Mouse (Mus musculus) CH12.LX (cell line): ENCODE data around the gene Sephs2. TPM values are rescaled to one million over a fixed set of nuclear protein-coding genes. Genes with fewer than 3 reads are reported as not detected.
A peak's percentile ranks its signal among the peaks of the same experiment; 100 is the strongest.

Experiments
- DNase-seq: peaks from one replicate; pipeline ENCODE4 v3.0.0-alpha.2; 2013; ENCODE audit errors: extremely low read depth
- H3K27ac ChIP-seq: 2 replicates; pipeline ENCODE4 v1.5.1; 2012; ENCODE audit warnings: low read depth, mild to moderate bottlenecking, control low read depth, moderate library complexity; ENCODE audit not compliant: insufficient read depth
- H3K27me3 ChIP-seq: replicated peaks from 2 replicates; pipeline ENCODE3; 2012; ENCODE audit warnings: inconsistent platforms
- H3K36me3 ChIP-seq, 2 experiments: replicated peaks in 1 of 2; 2 replicates each; pipeline versions ENCODE3 to v1.6.1; 2012; ENCODE audit warnings: inconsistent platforms in 1 of 2, low read length in 1 of 2, mild to moderate bottlenecking in 1 of 2, mixed read lengths in 1 of 2, moderate library complexity in 1 of 2; ENCODE audit not compliant: control insufficient read depth in 1 of 2, insufficient read depth in 1 of 2
- H3K4me1 ChIP-seq, 2 experiments: 2 replicates each; pipeline ENCODE4 v1.6.1; 2012; ENCODE audit warnings: inconsistent platforms in 1 of 2, moderate library complexity in 1 of 2; ENCODE audit not compliant: insufficient read depth in 2 of 2, control insufficient read depth in 1 of 2
- H3K4me2 ChIP-seq: 2 replicates; pipeline ENCODE4 v1.6.1; 2012; ENCODE audit warnings: low read depth, mild to moderate bottlenecking, control low read depth; ENCODE audit not compliant: poor library complexity, insufficient read depth, severe bottlenecking
- H3K4me3 ChIP-seq, 3 experiments: fragments of 150-350 bp in 1 of 3; sonication (generic) in 1 of 3; replicated peaks in 1 of 3; 2 replicates each; pipeline versions ENCODE3 to v1.5.1; 2011 to 2012; ENCODE audit warnings: low read depth in 2 of 3, low read length in 2 of 3, mild to moderate bottlenecking in 2 of 3, moderate library complexity in 2 of 3, control low read depth in 1 of 3, improper control_type of control experiment in 1 of 3, inconsistent platforms in 1 of 3, mixed read lengths in 1 of 3; ENCODE audit not compliant: poor library complexity in 1 of 3
- H3K79me2 ChIP-seq: replicated peaks from 2 replicates; pipeline ENCODE4 v1.6.1; 2012; ENCODE audit warnings: mild to moderate bottlenecking, moderate library complexity; ENCODE audit not compliant: control insufficient read depth, poor library complexity, insufficient read depth, severe bottlenecking; ENCODE audit errors: extremely low read depth
- H3K9ac ChIP-seq: 2 replicates; pipeline ENCODE4 v1.6.1; 2012; ENCODE audit warnings: low read depth, mild to moderate bottlenecking, control low read depth, moderate library complexity; ENCODE audit not compliant: insufficient read depth
- H3K9me3 ChIP-seq: replicated peaks from 2 replicates; pipeline ENCODE3; 2012; ENCODE audit warnings: low read length, inconsistent platforms, mixed read lengths
- CHD2 ChIP-seq: IDR thresholded peaks from 2 replicates; pipeline ENCODE4 v1.6.1; 2011; ENCODE audit warnings: low read length, improper control_type of control experiment
- CTCF ChIP-seq, 2 experiments: IDR thresholded peaks in 1 of 2; conservative IDR thresholded peaks in 1 of 2; 2 replicates each; pipeline ENCODE4 v1.5.1; 2011 to 2012; ENCODE audit warnings: low read depth in 2 of 2, low read length in 2 of 2, improper control_type of control experiment in 1 of 2, inconsistent platforms in 1 of 2, mild to moderate bottlenecking in 1 of 2, moderate library complexity in 1 of 2
- GABPA ChIP-seq: IDR thresholded peaks from 2 replicates; pipeline ENCODE4 v1.6.1; 2012; ENCODE audit warnings: low read depth, low read length, improper control_type of control experiment, inconsistent platforms; ENCODE audit not compliant: insufficient replicate concordance
- HCFC1 ChIP-seq: IDR thresholded peaks from 2 replicates; pipeline ENCODE4 v1.6.1; 2012; ENCODE audit warnings: low read depth, mild to moderate bottlenecking, inconsistent platforms, low read length, improper control_type of control experiment
- JUND ChIP-seq: conservative IDR thresholded peaks from 2 replicates; pipeline ENCODE4 v1.6.1; 2011; ENCODE audit warnings: low read depth, low read length, improper control_type of control experiment
- MEF2A ChIP-seq: IDR thresholded peaks from 2 replicates; pipeline ENCODE4 v1.6.1; 2014; ENCODE audit warnings: low read depth, mild to moderate bottlenecking, inconsistent platforms, low read length, improper control_type of control experiment, borderline replicate concordance
- MYC ChIP-seq: IDR thresholded peaks from 2 replicates; pipeline ENCODE4 v1.6.1; 2011; ENCODE audit warnings: low read depth, mild to moderate bottlenecking, improper control_type of control experiment, low read length
- NRF1 ChIP-seq: IDR thresholded peaks from 2 replicates; pipeline ENCODE4 v1.6.1; 2014; ENCODE audit warnings: low read depth, mild to moderate bottlenecking, inconsistent platforms, low read length, improper control_type of control experiment, moderate library complexity
- POLR2A ChIP-seq: IDR thresholded peaks from 2 replicates; pipeline ENCODE4 v1.6.1; 2011; ENCODE audit warnings: low read depth, mild to moderate bottlenecking, improper control_type of control experiment, low read length
- POLR2AphosphoS2 ChIP-seq: IDR thresholded peaks from 2 replicates; pipeline ENCODE4 v1.6.1; 2011; ENCODE audit warnings: low read depth, low read length, improper control_type of control experiment
- RAD21 ChIP-seq: IDR thresholded peaks from 2 replicates; pipeline ENCODE4 v1.6.1; 2011; ENCODE audit warnings: low read depth, mild to moderate bottlenecking, low read length, improper control_type of control experiment, moderate library complexity
- RCOR1 ChIP-seq: conservative IDR thresholded peaks from 2 replicates; pipeline ENCODE4 v1.6.1; 2012; ENCODE audit warnings: low read depth, mild to moderate bottlenecking, inconsistent platforms, low read length, improper control_type of control experiment
- SMC3 ChIP-seq: IDR thresholded peaks from 2 replicates; pipeline ENCODE4 v1.6.1; 2011; ENCODE audit warnings: low read depth, low read length, improper control_type of control experiment
- ZKSCAN1 ChIP-seq: IDR thresholded peaks from 2 replicates; pipeline ENCODE4 v1.6.1; 2012; ENCODE audit warnings: low read depth, inconsistent platforms, low read length, improper control_type of control experiment, borderline replicate concordance
- ZMIZ1 ChIP-seq: IDR thresholded peaks from 2 replicates; pipeline ENCODE4 v1.6.1; 2012; ENCODE audit warnings: low read depth, mild to moderate bottlenecking, inconsistent platforms, low read length, improper control_type of control experiment
- dilution Hi-C: fragments of 300-500 bp; cut with MboI; formaldehyde crosslinking; loops from 2 replicates; pipeline ENCODE4 v1.14.3; 2020; ENCODE audit warnings: low sequenced_read_pairs; ENCODE audit not compliant: extremely low pct_unique_long_range_greater_than_20kb, extremely low pct_ligation_motif_present
- in situ Hi-C: fragments of 300-500 bp; cut with MboI; formaldehyde crosslinking; loops from 3 replicates; pipeline ENCODE4 v1.14.3; 2019; ENCODE audit warnings: low sequenced_read_pairs, low pct_ligation_motif_present, low pct_unique_long_range_greater_than_20kb, mixed read lengths
- polyA plus RNA-seq: library from polyadenylated mRNA; unstranded; fragments of >175 nt; gene quantifications from 2 replicates; pipeline ENCODE4 v1.2.1, GENCODE M21; 2012; ENCODE audit warnings: low read depth; ENCODE audit not compliant: insufficient read length
- total RNA-seq, 2 experiments: library from RNA; depleted of rRNA; stranded (reverse); fragments of 300-350 nt in 1 of 2; fragments of >200 nt in 1 of 2; gene quantifications; 2 replicates each; pipeline ENCODE4 v1.2.3; 2012 to 2014

Gene Sephs2
- total and polyA plus RNA-seq, 3 experiments: 159 to 209 (median 203) TPM

DNA sequence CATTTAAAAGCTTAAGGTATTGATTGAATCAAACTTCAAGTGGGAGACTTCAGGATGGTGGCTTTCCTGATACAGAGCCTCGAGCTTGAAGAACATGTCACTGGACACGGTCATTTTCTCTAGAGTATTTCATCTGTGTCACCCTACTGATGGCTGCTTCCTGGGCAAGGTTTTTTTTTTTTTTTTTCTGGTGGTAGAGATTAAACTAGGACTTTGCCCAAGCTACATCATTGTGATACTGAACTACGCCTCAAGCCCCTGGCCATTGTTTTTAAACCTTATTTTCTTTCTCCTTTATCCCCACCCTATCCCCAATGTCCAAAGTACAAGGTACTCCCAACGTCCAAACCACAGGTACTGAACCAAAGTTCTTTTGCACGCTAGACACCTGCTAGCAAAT is 3.2 kb downstream of the Sephs2 start (continued):
- TF ChIP-seq SMC3: no peak
- TF ChIP-seq, all 38 proteins: peak for 0

DNA sequence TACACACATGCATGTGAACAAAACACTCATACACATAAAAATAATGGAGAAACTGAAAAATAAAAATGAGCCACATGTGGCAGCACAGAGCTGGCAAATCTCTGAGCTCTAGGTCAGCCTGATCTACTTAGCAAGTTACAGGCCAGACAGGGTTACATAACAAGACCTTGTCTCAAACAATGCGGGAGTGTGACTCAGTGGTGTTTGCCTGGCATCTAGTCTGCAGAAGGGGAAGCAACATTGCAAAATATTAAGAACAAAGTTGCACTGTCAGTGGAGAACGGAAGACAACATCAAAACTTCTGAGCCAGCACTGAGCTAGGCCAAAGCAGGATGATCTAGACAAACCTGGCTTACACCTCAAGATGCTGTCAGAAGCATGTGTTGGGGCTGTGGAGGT is 3.6 kb downstream of the Sephs2 start:
- Histone ChIP-seq H3K36me3 (peaks cover 17 to 44% of the 10 kb centered on the region in 2 experiments), H3K4me3 (no peak overlapping the region), H3K27me3 (no peaks in the 10 kb centered on the region), H3K4me2 (peak overlapping the region; percentile 98; the same call in 1 of the 2 replicates), H3K9me3 (peaks cover 13% of the 10 kb centered on the region), H3K79me2 (peaks cover 33% of the 10 kb centered on the region), H3K27ac (no peak overlapping the region), H3K9ac (no peak overlapping the region)
- no peak for DNase-seq
- in situ Hi-C loops (no loop called here), dilution Hi-C loops (no loop called here)
- TF ChIP-seq HCFC1 (no peak), CTCF (conservative IDR thresholded peaks at IDR 0.05 in 1 of 2, IDR thresholded peaks at IDR 0.05 in 1 of 2; ENCODE audit: low read depth in 2 of 2, low read length in 2 of 2) (no peak), POLR2A (peak; percentile 10; the same call in 1 of the 2 replicates)
- TF ChIP-seq, all 38 proteins: peak for 1
- H3K4me1 ChIP-seq: peaks cover 0 to 26% of the 10 kb centered on the region in 2 experiments; a peak in 2 of 4 replicates

DNA sequence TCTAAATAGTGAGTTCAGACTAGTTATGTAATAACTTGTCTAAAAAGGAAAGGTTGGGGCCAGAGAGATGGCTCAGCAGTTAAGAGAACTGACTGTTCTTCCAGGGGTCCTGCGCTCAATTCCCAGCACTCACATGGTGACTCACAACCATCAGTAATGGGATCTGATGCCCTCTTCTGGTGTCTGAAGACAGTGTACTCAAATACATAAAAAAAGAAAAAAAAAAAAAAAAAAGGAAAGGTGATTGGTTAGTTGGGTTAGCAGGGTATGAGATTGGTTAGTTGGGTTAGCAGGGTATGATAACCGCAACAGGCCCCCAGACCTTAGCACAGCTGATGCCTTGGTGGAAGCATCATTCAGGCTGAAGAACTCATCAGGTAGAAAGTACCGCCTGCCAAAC is 10.3 kb downstream of the Sephs2 start:
- no peaks in the 10 kb centered on the region for H3K27me3 ChIP-seq
- in situ Hi-C loops (loop anchor here (10.0 kb wide), 1 partner anchor 71 kb away; no protein-coding TSS in a partner anchor), dilution Hi-C loops (no loop called here)
- no peak overlapping the region for H3K9ac ChIP-seq
- H3K4me1 ChIP-seq: peaks cover 7 to 17% of the 10 kb centered on the region in 2 experiments; a peak in 3 of 4 replicates
- H3K27ac ChIP-seq: no peak overlapping the region
- peaks cover 5% of the 10 kb centered on the region for H3K9me3 ChIP-seq
- H3K4me2 ChIP-seq: no peak overlapping the region
- TF ChIP-seq CTCF (conservative IDR thresholded peaks at IDR 0.05 in 1 of 2, IDR thresholded peaks at IDR 0.05 in 1 of 2; ENCODE audit: low read depth in 2 of 2, low read length in 2 of 2) (no peak), GABPA (no peak), ZKSCAN1 (no peak), MYC (no peak), NRF1 (no peak), RCOR1 (no peak), CHD2 (no peak), MEF2A (no peak), ZMIZ1 (no peak), JUND (no peak), POLR2AphosphoS2 (no peak), POLR2A (no peak), RAD21 (no peak)
- no peak overlapping the region for H3K4me3 ChIP-seq
- peaks cover 15% of the 10 kb centered on the region for H3K79me2 ChIP-seq
- peaks cover 0 to 11% of the 10 kb centered on the region in 2 experiments for H3K36me3 ChIP-seq
- no peak for DNase-seq
